Mouse (Mus musculus): ENCODE data around the gene Serpinb6c.
"Not testable (repeated sequence)": the region's sequence is repeated elsewhere in the genome, so short reads cannot be mapped to it uniquely, and the experiment has no call there.

- TF ChIP-seq POLR2AphosphoS5 (IDR thresholded peaks at IDR 0.05; ENCODE audit: insufficient replicate concordance, low read depth, low read length); CTCF (IDR thresholded peaks at IDR 0.05; ENCODE audit: low read depth, low read length); GATA1 (IDR thresholded peaks at IDR 0.05; ENCODE audit: borderline replicate concordance, low read length): not testable (repeated sequence)
Observed at GRCm38 (mm10) chr13:33937587-33937986, 32.1 kb upstream of the Serpinb6c start.
